Mouse (Mus musculus) layer of hippocampus, postnatal 14 days (tissue): ENCODE measurements at regions not wholly inside any gene's neighbourhood (a gene's known extent, or its start where the extent isn't known, plus 50 kb on each side); places are given as distances from the start of the nearest gene placed in this dataset.

Source experiments
- DNase-seq, 2 experiments: peaks; one replicate each; pipeline ENCODE4 v3.0.0; 2021 to 2022; ENCODE audit warnings: low spot score in 2 of 2, mixed read lengths in 1 of 2

GRCm38 (mm10) chr3:147981621-147982020 is 1008.7 kb downstream of the Adgrl2 start:
- DNase-seq = no peak

GRCm38 (mm10) chr3:147976579-147976978 is 1013.8 kb downstream of the Adgrl2 start:
- DNase-seq = no peak

GRCm38 (mm10) chr3:147976069-147976468 is 1014.3 kb downstream of the Adgrl2 start:
- no peak for DNase-seq

GRCm38 (mm10) chr3:147975500-147975899 is 1014.9 kb downstream of the Adgrl2 start:
- DNase-seq = no peak

GRCm38 (mm10) chr3:147974515-147974914 is 1015.8 kb downstream of the Adgrl2 start:
- DNase-seq = no peak

GRCm38 (mm10) chr3:147968271-147968670 is 1022.1 kb downstream of the Adgrl2 start:
- DNase-seq = no peak

- DNase-seq = no peak
Measured at GRCm38 (mm10) chr3:147967866-147968265, 1022.5 kb downstream of the Adgrl2 start.

GRCm38 (mm10) chr3:147967261-147967660 is 1023.1 kb downstream of the Adgrl2 start:
- DNase-seq = no peak

GRCm38 (mm10) chr3:147966827-147967226 is 1023.5 kb downstream of the Adgrl2 start:
- DNase-seq = no peak

GRCm38 (mm10) chr3:147966379-147966778 is 1024.0 kb downstream of the Adgrl2 start:
- no peak for DNase-seq

GRCm38 (mm10) chr3:147963698-147964476 is 1026.5 kb downstream of the Adgrl2 start:
- DNase-seq = no peak

GRCm38 (mm10) chr3:147948041-147948592 is 1042.2 kb downstream of the Adgrl2 start:
- no peak for DNase-seq

GRCm38 (mm10) chr3:147943314-147943713 is 1047.0 kb downstream of the Adgrl2 start:
- no peak for DNase-seq

- no peak for DNase-seq
Measured at GRCm38 (mm10) chr3:147930811-147931251, 1059.5 kb downstream of the Adgrl2 start.

- no peak for DNase-seq
Measured at GRCm38 (mm10) chr3:147920181-147920580, 1068.0 kb downstream of the Ttll7 start.

GRCm38 (mm10) chr3:147919701-147920100 is 1067.5 kb downstream of the Ttll7 start:
- DNase-seq = no peak

GRCm38 (mm10) chr3:147919146-147919545 is 1067.0 kb downstream of the Ttll7 start:
- DNase-seq = no peak

- no peak for DNase-seq
Measured at GRCm38 (mm10) chr3:147896751-147897150, 1044.6 kb downstream of the Ttll7 start.

GRCm38 (mm10) chr3:147891682-147892081 is 1039.5 kb downstream of the Ttll7 start:
- DNase-seq = no peak

- peak in 1 of 2 experiments; percentile 29 for DNase-seq
Measured at GRCm38 (mm10) chr3:147886261-147886893, 1034.2 kb downstream of the Ttll7 start.

GRCm38 (mm10) chr3:147882936-147883645 is 1030.9 kb downstream of the Ttll7 start:
- DNase-seq = no peak

GRCm38 (mm10) chr3:147878690-147879089 is 1026.5 kb downstream of the Ttll7 start:
- no peak for DNase-seq
